Mouse (Mus musculus) frontal cortex, postnatal 14 days (tissue): ENCODE data around the gene Tex33.

Source experiments
- DNase-seq, 2 experiments: peaks; one replicate each; pipeline ENCODE4 v3.0.0; 2022; ENCODE audit warnings: low spot score in 2 of 2

Gene Tex33

DNA sequence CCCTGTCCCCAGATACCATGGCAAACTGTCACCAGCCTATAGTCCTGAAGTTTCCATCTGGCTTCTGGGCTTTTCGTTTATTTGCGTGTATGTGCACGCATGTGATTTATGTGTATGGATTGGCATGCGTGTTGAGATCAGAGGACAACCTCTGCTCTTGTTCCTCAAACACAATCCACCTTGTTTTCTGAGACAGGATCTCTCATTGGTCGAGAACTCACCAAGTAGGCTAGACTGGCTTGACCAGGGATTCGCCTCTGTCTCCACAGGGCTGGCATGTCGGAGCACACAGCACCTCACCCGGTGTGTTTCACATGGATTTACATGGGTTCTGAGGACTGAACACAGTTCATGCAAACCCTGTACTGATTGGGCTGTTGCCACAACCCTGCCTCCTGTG, 18.4 kb upstream of the Tex33 start:
- DNase-seq, result no peak

DNA sequence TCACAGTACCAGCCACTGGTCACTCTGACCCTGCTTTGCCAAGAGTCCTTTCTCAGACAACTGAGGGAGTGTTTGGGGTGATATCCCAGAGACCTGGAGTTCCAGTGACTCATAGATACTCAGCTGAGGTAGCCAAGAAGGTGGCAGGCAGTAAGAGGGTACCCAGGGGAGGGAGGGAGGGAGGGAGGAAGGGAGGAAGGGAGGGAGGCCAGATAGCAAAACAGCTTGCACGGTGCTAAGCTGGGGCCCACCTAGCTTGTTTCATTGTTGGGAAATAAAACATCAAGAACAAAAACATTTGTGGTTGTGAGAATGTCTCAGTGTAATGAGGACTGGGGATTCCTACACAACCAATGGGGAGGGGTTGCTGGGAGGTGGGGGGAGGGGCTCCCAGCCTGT, 18.0 kb upstream of the Tex33 start:
- DNase-seq, result no peak

DNA sequence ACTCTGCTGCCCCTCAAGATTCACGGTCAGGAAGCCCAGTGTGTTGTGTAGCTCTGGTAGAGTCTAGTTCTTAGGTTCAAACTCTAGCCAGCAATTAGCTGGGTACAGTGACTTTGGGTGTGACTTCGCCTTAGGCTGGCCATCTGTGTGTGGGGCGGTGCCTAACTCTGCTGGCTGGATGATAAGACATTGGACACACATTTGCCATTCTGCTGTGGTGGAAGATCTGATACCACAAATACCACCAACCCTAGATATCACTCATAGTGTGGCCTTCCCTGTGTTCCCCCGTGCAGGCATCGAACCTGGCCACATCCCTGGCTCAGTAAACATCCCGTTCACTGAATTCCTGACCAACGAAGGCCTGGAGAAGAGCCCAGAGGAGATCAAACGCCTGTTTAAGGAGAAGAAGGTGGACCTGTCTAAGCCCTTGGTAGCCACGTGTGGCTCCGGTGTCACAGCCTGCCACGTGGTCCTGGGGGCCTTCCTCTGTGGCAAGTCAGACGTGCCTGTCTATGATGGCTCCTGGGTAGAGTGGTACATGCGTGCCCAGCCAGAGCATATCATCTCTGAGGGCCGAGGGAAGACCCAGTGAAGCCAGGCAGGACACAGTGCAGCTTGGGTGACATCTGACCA, 17.5 kb upstream of the Tex33 start:
- DNase-seq, result no peak

DNA sequence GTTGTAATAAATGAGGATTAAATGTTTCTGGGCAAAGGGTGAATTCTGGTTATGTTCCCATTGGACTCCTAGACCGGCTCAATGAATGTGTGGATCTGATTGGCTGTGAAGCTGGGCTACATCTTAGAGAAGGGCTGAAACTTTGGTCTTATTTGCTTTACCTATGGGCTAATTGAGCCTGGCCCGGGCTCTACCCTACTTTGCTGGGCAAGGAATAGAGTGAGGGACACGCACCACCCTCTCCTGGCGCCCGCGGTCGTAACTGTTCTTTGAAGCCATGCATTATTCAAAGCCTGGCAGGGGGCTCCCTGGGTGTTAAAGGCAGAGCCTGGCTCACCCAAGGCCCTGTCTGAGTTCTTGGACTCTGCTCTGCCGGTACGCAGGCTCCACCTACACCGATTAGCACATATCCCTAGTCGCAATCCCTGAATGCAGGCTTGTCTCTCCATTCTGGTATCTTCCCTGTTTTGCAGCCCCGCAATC, 13.9 kb upstream of the Tex33 start:
- no peak for DNase-seq

DNA sequence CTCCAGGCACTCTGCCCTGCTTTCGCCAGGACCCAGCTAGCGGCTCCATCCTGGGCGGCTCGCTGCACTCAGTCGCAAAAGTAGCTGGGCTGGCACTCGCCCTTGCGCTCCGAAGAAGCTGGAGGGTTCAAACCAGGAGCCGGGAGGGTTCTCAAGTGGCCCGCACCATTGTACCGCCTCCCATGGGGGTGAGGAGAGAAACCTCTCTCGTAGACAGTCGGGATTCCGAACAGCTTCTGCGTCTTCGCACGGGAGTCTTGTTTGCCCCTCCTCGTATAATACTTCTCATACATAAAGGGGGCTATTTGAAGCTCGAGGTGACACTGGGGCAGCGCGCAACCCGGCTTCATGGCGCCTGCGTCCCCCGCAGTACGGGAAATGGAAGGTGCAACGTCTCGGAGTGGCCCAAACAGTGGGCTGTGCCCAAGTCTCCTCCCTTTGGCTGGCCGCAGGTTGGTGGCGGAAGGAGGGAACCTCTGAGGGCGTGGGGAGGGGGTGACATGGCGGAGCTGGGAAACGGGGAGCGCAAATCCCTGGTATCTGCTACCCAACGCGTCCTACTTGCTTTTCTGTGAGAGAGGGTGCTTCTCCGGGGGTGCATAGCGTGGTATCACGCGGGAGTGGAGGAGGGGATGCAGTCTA, 10.7 kb upstream of the Tex33 start, which contains the start of gene Mpst:
Gene Mpst, plus strand, starts transcription at position 124 of the 642 bp plus-strand sequence.
- peak; percentile 79 to 82 for DNase-seq

DNA sequence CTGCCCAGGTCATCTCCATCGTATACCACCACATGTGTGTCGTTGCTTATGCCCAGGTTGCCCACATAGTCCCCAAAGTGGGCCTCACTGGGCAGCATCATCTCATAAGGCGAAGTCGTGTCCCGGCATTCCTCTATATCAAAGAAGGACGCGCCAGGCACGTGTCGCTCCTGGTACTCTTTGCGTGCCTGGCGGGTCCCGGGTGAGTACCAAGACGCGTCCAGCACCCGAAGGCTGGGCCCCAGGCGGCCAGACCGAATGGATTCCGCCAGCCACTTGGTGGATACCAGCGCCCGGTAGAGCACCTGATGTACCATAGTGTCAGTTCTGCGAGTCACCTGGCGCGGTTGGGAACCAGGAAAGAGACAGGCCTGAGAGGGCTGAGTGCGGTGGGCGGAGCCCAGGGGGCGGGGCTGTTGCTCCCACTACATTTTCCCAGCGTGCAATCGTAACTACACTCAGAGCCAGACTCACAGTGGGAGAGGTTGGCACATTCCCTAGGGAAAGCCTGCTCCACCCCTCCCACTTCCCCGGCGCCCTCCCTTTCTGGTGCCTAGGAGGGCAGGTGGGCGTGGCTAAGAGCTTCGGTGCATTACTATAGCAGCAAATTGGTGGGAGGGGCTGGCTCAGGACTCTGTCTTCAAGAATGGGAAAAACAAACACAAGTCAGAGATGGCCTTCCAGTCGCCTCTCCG, 10.0 kb upstream of the Tex33 start, which contains the start of gene Tst:
Gene Tst, minus strand, starts transcription at position 391 of the 695 bp plus-strand sequence.
- peak; percentile 80 to 88 for DNase-seq

DNA sequence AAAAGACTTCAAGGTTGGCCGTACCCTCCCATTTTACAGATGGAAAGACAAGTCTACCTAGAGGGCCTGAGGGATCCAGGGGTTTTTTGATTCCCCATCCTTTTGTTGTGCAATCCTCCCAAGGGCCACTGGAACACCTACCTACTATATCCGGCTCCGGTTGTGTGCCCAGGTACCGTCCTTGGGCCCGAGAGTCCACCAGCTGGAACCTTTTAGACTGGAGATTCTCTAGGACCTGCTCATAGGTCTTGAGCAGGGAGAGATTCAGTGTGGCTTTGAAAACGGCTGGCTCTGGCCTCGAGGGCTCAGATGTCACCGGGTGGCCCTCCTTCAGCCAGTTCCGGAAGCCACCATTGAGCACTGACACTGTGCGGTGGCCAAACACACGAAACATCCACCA, 9.4 kb upstream of the Tex33 start:
- no peak for DNase-seq

DNA sequence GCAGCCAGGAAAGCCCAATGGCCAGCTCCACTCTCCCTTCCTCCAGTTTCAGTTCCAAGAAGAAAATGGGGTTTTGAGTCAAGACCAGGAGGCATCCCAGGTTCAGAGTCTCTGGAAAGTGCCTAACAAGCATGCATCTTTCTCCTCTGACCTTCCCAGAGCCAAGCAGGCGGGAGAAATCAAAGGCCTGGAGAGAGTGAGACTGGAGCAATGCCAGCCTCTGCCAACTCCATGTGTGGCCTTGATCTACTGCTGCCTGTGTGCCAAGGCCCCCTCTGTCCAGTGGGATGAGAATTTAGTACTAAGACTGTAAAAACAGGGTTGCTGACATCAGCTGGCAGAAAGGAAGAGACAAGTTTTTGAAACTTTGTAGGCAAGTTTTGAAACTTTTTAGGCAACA, 8.2 kb upstream of the Tex33 start:
- DNase-seq, result no peak

DNA sequence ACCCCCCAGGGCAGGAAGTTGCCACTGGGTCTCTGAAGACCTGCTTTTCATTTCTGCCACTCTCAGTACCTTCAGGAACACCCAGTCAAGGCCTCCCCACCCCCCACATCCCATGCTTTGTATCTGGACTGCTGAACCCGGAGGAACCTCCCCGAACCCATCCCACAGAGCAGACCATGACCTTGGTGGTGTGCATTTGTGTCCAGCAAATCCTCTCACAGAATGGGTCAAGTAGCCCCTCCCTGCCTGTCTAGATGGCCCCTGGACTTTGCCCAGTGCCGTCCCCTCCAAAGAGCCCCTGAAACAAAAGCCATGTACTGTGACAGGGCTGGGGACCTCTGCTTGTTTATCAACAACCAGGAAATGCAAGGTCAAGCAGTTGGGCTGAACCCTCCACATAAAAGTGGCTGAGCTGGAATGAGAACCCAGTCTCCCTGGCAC, 7.6 kb upstream of the Tex33 start:
- no peak for DNase-seq

DNA sequence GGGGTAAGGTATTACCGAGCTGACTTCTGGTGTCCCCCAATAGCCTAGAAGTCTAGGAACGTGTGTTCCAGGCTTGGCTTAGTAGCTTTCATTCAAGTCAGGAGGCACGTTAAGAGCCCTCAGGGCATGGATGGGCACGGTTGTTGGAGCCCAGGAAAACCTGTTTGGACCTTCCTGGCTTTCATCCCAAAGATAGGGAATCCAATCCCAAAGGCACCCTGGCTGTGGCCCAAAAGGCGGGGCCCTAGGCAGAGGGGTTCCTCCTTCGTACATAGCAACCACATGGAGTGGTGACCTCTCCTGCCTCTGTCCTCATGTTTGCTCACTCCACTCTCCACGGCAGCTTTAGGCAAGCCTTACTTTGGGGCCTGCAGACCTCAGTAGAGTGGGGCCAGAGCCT, 6.7 kb upstream of the Tex33 start:
- DNase-seq, result no peak

DNA sequence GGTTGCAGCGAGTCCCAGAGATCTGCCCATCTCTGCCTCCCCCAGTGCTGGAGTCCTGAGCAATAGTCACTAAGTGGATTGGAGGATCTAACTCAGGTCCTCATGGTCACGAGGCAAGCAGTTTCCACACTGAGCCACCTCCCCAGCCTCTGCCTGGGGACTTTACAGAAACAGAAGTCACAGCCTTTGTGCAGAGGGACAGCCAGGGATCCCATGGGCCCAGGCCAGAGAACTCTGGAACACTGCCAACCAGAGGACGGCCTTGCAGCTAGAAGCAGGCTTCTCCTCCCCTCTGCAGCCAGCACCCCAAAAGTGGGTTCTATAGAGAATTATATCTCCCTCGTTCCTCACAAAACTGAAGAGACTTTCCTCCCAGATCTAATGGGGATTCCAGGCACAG, 6.2 kb upstream of the Tex33 start:
- peak in 1 of 2 experiments; percentile 45 for DNase-seq

DNA sequence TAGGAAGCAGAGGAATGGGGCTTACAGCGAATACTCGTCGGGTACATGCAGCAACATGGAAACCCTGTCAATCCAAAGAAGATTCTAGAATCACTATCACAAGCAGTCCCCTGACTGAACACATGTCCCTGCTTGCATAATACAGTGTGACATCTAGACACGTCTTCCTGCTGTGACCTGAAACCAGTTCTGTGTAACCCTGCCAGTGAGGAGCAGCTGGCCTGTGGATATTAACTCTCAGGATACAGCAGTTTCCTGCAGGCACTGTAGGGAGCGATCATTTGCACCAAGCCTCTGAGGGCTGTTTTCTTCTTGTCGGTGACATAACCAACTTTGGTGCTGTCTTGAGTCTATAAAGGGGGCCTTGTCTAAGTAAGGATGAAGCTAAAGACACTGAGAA, 5.6 kb upstream of the Tex33 start:
- no peak for DNase-seq

DNA sequence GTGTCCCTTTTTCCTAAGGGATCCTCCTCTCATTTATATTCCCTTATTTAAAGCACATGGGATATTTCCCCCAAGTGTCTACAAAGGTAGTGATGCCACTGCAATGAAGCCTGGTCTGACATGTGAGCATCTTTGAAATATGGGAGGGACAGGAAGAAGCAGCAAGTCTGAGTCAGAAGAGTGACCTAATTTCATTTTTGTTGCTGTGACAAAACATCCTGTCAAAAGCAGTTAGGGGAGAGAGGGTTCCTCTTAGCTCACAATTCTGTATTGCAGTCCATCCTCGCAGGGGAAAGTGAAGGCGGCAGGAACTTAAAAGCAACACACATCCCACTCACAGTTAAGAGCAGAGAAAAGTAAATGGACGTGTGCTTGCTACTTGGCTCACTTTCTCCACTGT, 4.9 kb downstream of the Tex33 start:
- no peak for DNase-seq

DNA sequence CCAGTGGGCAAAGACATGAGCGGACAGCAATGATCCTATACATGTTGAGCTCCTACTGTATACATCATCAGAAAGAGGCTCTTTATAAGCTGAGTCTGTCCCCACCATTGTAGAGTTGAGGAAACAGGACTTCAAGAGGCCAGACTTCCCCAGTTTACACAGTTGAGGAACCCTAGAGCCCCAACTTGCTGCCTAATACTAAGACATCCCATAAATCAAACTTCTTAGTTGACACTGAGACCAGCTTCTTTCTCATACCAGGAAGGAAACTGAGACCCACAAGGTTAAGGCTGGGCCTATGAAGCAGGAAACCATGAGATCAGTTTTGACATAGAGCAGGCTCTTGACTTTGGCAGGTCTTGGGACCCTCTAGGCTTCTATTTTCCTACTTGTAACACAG, 10.1 kb downstream of the Tex33 start:
- DNase-seq, result no peak

DNA sequence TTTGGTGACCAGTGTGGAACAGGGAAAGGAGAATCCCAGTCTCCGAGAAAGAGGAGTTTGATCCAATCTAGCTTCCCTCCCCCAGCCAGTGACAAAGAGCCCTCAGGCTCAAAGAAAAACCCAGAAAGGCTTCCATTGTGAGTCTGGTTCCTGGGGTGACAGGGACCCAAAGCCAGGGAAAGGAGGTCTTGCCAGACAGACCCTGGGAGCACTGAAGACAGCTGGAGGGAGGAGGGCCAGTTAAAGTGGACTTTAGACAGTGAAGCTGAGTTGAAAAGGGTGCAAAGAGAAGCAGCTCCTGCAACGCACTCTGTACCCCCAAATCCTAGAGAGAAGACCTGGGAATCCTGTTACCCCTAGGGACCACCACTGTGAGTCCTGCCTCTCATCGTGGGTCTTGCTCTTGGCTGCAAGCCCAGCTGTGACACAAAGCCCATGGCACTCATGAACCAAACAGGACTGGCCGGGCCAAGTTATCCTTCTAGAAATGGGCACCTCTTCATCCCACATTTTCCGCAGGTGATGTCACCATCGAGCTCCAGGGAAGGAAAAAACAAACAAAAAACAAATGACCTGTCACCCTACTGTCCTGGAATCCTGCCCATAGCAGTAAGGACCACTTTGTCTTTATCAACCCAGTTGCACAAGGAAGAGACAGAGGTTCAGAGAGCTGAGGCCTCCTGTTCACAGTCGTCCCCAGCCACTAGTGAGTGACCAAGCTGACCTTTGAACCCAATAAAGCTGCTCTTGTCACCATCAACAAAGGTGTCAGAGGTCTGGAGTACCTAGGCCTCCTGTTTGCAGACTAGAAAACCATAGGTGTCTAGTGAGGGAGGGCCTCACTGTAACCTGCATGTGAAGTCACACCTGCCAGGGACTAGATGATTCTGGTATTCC, 11.2 kb downstream of the Tex33 start:
- DNase-seq, result peak in 1 of 2 experiments; percentile 35

DNA sequence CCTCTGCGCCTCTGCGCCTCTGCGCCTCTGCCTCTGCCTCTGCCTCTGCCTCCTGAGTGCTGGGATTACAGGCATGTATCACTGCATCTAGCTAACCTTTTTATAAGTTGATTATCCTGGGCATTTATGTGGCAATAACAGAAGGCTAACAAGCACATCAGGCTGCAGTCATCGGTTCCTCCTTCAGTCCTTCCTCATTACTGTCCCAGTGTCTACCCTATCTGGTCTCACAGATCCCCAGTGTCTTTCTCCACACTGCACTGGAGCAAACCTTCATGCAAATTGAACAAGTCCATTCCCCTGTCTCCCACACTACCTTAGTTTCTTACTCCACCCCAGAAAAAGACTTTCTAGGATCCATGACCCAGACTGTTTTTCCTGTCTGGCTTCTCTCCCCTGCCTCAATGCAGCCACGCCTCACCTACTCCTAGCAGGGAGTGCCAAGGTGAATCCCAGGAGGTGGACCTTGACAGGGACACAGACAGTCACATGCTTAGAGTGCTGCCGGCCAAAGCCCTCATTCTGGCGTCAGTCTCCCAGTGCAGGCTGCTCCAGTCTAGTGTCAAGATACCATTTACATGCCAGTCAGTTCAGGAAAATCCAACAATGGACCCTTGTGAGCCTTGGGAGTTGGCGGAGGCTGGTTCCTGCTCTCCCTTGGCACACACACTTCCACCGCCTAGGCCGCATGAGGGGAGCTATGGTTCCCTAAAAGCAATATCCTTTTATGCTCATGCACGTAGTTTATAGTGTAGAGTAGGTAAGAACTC, 12.1 kb downstream of the Tex33 start:
- DNase-seq, result peak in 1 of 2 experiments; percentile 49

DNA sequence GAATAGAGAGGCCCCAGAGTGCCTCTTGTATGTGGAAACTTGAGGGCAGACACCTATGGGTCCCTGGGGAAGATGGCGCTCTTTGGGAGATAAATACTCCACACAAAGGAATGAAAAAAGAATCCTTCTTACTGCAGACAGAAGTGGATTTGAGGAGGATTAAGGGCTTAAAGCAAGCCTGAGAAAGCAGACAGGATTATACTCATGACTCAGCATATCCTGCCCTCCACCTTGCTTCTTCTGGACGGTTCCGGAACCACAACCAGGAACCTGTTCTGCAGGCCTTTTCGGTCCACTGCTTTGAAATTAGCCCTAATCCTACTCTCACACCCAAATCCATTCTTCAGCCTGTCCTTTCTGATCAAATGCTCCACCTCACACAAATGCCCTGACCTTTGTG, 13.6 kb downstream of the Tex33 start:
- no peak for DNase-seq

DNA sequence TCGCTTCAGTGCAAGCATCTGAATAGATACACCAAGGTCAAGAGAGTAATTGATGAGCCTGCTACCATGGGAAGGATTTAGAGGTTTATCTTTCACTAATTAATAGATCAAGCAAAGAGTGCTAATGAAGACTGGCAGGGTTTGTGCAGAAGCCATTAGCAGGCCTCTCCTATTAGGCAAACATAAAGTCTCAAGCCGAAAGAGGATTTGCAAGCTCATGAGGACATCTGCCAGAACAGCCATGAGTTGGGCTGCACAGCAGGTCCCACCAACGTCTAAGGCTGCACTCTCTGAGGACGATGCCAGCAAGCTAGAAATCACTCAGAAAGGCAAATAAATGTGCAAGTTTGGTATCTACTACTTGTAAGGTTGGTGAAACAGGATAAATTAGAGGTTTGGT, 15.0 kb downstream of the Tex33 start:
- DNase-seq, result no peak

DNA sequence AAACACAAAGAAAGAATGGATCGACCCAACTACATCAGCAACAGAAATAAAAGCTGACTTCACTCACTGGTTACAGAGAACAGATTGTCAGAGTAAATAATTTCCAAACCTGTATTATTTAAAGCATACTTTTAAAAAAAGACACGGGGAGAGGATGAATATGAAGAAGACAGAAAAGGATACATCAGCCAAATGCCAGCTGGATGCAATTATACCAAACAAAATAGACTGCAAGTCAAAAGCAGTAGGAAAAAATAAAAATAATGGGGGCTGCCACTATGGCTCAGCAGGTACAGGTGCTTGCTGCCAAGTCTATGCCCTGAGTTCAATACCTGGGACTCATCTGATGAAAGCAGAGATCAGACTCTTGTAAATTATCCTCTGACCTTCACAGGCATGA, 15.5 kb downstream of the Tex33 start:
- no peak for DNase-seq

DNA sequence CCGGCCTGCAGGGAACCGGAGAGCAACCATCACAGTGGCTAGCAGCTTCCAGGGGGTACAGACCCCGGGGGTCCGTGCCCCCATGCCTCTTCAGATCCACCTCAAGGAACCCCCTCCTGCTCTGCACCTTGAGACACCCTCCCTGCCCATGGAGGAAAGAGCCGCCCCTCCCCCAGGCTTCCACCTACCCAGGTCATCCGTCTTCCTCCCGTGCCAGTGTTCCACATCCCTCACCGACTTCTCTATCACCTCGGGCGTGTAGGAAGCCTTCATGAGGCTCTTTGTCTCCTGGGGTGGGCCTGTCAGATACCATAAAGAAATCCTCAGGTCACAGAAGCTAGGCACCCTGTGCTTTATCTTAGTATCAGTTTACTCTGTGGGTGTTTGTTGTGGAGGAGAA, 17.2 kb downstream of the Tex33 start:
- no peak for DNase-seq

DNA sequence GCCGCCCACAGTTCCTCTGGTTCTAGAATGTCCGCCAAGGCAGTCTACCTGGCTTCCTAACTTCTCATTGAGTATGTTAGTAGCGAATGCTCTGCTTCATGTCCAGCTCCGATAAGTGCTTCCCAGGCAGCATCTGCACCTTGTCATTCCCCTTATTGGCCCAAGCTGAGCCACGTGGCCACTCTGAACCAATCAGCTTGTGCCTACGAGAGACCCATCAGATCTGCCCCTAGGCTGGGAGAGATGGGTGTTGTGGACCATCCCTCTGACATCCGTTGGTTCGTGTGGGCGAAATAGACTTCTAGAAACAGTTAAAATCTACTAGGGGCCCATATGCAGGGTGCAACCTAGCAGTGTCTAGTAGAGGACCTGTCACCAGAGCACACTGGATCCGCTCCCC, 17.9 kb downstream of the Tex33 start:
- no peak for DNase-seq
